Mouse (Mus musculus): ENCODE measurements around the gene Cisd2. TPM values are rescaled to one million over a fixed set of nuclear protein-coding genes. Genes with fewer than 3 reads are reported as not detected.

Gene Cisd2
- polyA plus RNA-seq, 1 experiment from 2014 or later, result 36.4 TPM

- H3K27ac ChIP-seq, result no peak overlapping the region
- no peak overlapping the region for H3K4me3 ChIP-seq (replicated peaks)
- no peak overlapping the region for H3K4me2 ChIP-seq
- no peaks in the 10 kb centered on the region for H3K27me3 ChIP-seq
- ATAC-seq (ENCODE audit: low read depth) (no peak), DNase-seq (no peak)
- peaks cover 43% of the 10 kb centered on the region for H3K36me3 ChIP-seq
- WGBS (ENCODE audit: insufficient replicate concordance), result 86% methylated on average over 5 of the region's 5 CpGs
- 0 out of 2 replicates have a peak, but pooled peaks cover 5% of the 10 kb centered on the region for H3K4me1 ChIP-seq (replicated peaks)
- no peak overlapping the region for H3K9ac ChIP-seq
- 0 out of 2 replicates have a peak, but pooled peaks cover 4% of the 10 kb centered on the region for H3K9me3 ChIP-seq (replicated peaks)
Observed at GRCm38 (mm10) chr3:135409219-135409618, 14.5 kb downstream of the Cisd2 start.

- 0 out of 2 replicates have a peak, but pooled peaks cover 4% of the 10 kb centered on the region for H3K9me3 ChIP-seq (replicated peaks)
- H3K27ac ChIP-seq, result no peak overlapping the region
- H3K4me3 ChIP-seq (replicated peaks), result no peak overlapping the region
- ATAC-seq (ENCODE audit: low read depth) (no peak), DNase-seq (no peak)
- no peak overlapping the region for H3K4me2 ChIP-seq
- 56% methylated on average over 9 of the region's 9 CpGs for WGBS (ENCODE audit: insufficient replicate concordance)
- H3K36me3 ChIP-seq, result peaks cover 42% of the 10 kb centered on the region
- no peak overlapping the region for H3K9ac ChIP-seq
- H3K4me1 ChIP-seq (replicated peaks), result peaks cover 11% of the 10 kb centered on the region
- no peaks in the 10 kb centered on the region for H3K27me3 ChIP-seq
Observed at GRCm38 (mm10) chr3:135407351-135407750, 16.4 kb downstream of the Cisd2 start.

DNA sequence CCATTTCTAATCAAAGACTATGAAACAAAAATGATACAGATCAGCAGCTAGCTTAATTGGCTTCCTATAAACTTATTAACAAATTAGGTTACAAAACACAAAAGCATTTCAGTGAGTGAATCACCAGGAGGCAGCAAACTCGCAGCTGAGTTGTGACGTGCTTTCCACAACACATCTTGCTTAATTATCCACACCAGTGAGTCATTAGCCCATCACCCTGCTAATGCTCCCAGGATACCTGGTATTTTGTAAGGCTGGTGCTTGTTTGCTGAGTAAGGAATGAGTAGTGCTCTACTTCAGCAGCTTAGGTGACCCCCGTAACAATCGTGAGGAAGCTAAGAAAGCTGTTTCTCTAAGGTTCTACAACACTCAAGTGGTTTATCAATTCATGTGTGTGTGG, 19.1 kb downstream of the Cisd2 start:
- ATAC-seq (ENCODE audit: low read depth), result no peak
- peaks cover 10% of the 10 kb centered on the region for H3K4me1 ChIP-seq (replicated peaks)
- WGBS (ENCODE audit: insufficient replicate concordance), result 76% methylated on average over 4 of the region's 4 CpGs

DNA sequence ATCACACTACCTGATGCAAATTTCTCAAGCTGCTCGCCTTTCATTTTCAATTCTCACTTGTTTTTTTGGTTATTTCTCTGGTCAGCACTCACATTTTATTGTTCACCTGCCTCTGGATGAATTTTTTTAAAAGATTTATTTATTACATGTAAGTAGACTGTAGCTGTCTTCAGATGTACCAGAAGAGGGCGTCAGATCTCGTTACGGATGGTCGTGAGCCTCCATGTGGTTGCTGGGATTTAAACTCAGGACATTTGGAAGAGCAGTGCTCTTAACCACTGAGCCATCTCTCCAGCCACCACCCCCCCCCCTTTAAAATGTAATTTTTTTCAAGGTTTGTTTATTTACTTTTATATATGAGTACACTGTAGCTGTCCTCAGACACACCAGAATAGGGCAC, 19.9 kb downstream of the Cisd2 start:
- H3K27me3 ChIP-seq, result no peaks in the 10 kb centered on the region
- H3K9me3 ChIP-seq (replicated peaks), result no peaks in the 10 kb centered on the region
- no peak overlapping the region for H3K9ac ChIP-seq
- 67% methylated on average over 5 of the region's 5 CpGs for WGBS (ENCODE audit: insufficient replicate concordance)
- DNase-seq, result no peak
- peaks cover 10% of the 10 kb centered on the region for H3K4me1 ChIP-seq (replicated peaks)
- no peak overlapping the region for H3K27ac ChIP-seq
- no peak for ATAC-seq (ENCODE audit: low read depth)
- H3K4me3 ChIP-seq (replicated peaks), result no peak overlapping the region
- peaks cover 24% of the 10 kb centered on the region for H3K36me3 ChIP-seq
- no peak overlapping the region for H3K4me2 ChIP-seq

More for the DNA sequence above, 19.1 kb downstream of the Cisd2 start:
- peaks cover 29% of the 10 kb centered on the region for H3K36me3 ChIP-seq
- 0 out of 2 replicates have a peak, but pooled peaks cover 3% of the 10 kb centered on the region for H3K9me3 ChIP-seq (replicated peaks)
- no peak overlapping the region for H3K9ac ChIP-seq
- H3K4me2 ChIP-seq, result no peak overlapping the region
- no peaks in the 10 kb centered on the region for H3K27me3 ChIP-seq
- no peak overlapping the region for H3K27ac ChIP-seq
- H3K4me3 ChIP-seq (replicated peaks), result no peak overlapping the region
- DNase-seq, result no peak

- 92% methylated on average over 9 of the region's 9 CpGs for WGBS (ENCODE audit: insufficient replicate concordance)
- Histone ChIP-seq H3K27ac (no peak overlapping the region), H3K27me3 (no peaks in the 10 kb centered on the region), H3K4me2 (no peak overlapping the region), H3K9ac (no peak overlapping the region), H3K4me3 (replicated peaks) (no peak overlapping the region), H3K9me3 (replicated peaks) (no peaks in the 10 kb centered on the region), H3K36me3 (peaks cover 21% of the 10 kb centered on the region), H3K4me1 (replicated peaks) (peaks cover 10% of the 10 kb centered on the region)
- DNase-seq (no peak), ATAC-seq (ENCODE audit: low read depth) (no peak)
Observed at GRCm38 (mm10) chr3:135403211-135403610, 20.5 kb downstream of the Cisd2 start.

DNA sequence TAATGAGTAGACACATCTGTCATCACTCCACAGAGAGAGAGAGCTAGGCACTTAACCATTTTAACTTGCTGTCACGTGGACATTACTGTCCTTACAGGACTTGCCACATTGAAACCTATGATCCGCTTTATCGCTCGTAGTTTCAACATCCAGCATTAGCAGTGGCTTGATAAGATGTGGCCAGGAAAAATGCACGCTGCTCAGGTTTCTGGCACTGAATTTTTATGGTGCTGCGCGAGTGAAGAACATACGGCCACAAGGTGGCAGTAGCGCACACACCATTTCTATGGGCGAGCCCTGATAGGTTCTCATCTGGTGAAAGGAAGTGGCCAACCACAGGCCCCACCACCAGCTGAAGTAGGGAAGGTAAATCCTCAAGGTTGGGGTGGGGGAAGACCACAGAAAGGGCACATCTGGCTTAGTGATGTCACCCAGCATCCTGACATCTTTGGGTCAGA, 21.5 kb downstream of the Cisd2 start:
- no peaks in the 10 kb centered on the region for H3K9me3 ChIP-seq (replicated peaks)
- H3K4me3 ChIP-seq (replicated peaks), result no peak overlapping the region
- H3K4me2 ChIP-seq, result 0 out of 2 replicates have a peak overlapping the region, but pooled peaks have one; percentile 10
- no peaks in the 10 kb centered on the region for H3K27me3 ChIP-seq
- WGBS (ENCODE audit: insufficient replicate concordance), result 4% methylated on average over 10 of the region's 10 CpGs
- DNase-seq (peak; percentile 68), ATAC-seq (ENCODE audit: low read depth) (peak; percentile 73)
- no peak overlapping the region for H3K27ac ChIP-seq
- H3K36me3 ChIP-seq, result peaks cover 19% of the 10 kb centered on the region
- H3K4me1 ChIP-seq (replicated peaks), result peaks cover 11% of the 10 kb centered on the region
- H3K9ac ChIP-seq, result no peak overlapping the region

DNA sequence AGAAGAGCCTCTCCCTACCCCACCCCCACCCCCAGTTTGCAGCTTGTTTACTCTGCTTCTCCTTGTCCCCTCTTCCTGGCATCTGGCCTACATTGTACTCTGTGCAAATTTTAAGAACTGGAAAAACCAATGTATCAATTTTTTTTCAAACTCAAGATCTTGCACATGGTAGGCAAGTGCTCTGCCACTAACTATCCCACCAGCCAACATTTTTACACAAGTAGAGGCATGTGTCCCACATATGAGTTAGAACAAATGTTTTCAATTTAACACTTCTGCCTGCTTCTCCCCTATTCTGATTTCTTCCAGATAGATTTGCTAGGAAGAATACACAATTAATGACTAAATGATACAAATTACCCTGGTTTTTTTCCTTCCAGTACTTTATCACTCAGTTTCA, 26.6 kb downstream of the Cisd2 start:
- no peak overlapping the region for H3K4me2 ChIP-seq
- peaks cover 12% of the 10 kb centered on the region; the same call in 1 of the 2 replicates for H3K4me1 ChIP-seq (replicated peaks)
- no peak overlapping the region for H3K4me3 ChIP-seq (replicated peaks)
- H3K9ac ChIP-seq, result no peak overlapping the region
- H3K27ac ChIP-seq, result no peak overlapping the region
- no peaks in the 10 kb centered on the region for H3K27me3 ChIP-seq
- no peak for DNase-seq
- no peaks in the 10 kb centered on the region for H3K9me3 ChIP-seq (replicated peaks)
- no peak for ATAC-seq (ENCODE audit: low read depth)
- H3K36me3 ChIP-seq, result no peaks in the 10 kb centered on the region

DNA sequence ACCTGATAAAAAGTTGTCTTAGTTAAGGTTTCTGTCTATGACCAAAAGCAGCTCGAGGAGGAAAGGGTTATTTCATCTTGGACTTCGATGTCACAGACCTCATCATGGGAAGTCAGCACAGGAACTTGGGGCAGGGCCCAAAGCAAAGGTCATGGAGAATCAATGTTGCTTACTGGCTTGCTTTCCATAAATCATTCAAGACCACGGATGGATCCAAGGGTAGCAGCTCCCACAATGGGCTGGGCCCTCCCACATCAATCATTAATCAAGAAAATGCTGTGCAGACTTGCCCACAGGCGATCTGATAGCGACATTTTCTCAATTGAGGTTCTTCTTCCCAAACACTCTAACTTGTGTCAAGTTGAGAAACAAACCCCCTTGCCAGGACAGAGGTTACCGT, 27.6 kb downstream of the Cisd2 start:
- Histone ChIP-seq H3K36me3 (no peaks in the 10 kb centered on the region), H3K27me3 (no peaks in the 10 kb centered on the region), H3K4me3 (replicated peaks) (no peak overlapping the region), H3K9me3 (replicated peaks) (no peaks in the 10 kb centered on the region), H3K4me2 (no peak overlapping the region), H3K9ac (no peak overlapping the region), H3K4me1 (replicated peaks) (peaks cover 10% of the 10 kb centered on the region; the same call in 1 of the 2 replicates), H3K27ac (no peak overlapping the region)
- DNase-seq (no peak), ATAC-seq (ENCODE audit: low read depth) (no peak)
- 38% methylated on average over 6 of the region's 6 CpGs for WGBS (ENCODE audit: insufficient replicate concordance)

- H3K27ac ChIP-seq, result no peak overlapping the region
- no peaks in the 10 kb centered on the region for H3K9me3 ChIP-seq (replicated peaks)
- ATAC-seq (ENCODE audit: low read depth), result no peak
- no peak overlapping the region for H3K4me3 ChIP-seq (replicated peaks)
- no peaks in the 10 kb centered on the region for H3K27me3 ChIP-seq
- no peak overlapping the region for H3K4me2 ChIP-seq
- H3K4me1 ChIP-seq (replicated peaks), result peaks cover 10% of the 10 kb centered on the region; the same call in 1 of the 2 replicates
- DNase-seq, result no peak
- H3K9ac ChIP-seq, result no peak overlapping the region
- 67% methylated on average over 5 of the region's 5 CpGs for WGBS (ENCODE audit: insufficient replicate concordance)
- no peaks in the 10 kb centered on the region for H3K36me3 ChIP-seq
Observed at GRCm38 (mm10) chr3:135395085-135395484, 28.6 kb downstream of the Cisd2 start.

GRCm38 (mm10) chr3:135393186-135393585, 30.5 kb downstream of the Cisd2 start:
- ATAC-seq (ENCODE audit: low read depth), result no peak

GRCm38 (mm10) chr3:135379868-135380267, 43.9 kb downstream of the Cisd2 start:
- Histone ChIP-seq H3K36me3 (no peaks in the 10 kb centered on the region), H3K9me3 (replicated peaks) (no peaks in the 10 kb centered on the region), H3K4me1 (replicated peaks) (no peaks in the 10 kb centered on the region), H3K4me3 (replicated peaks) (no peak overlapping the region), H3K9ac (no peak overlapping the region), H3K4me2 (no peak overlapping the region), H3K27me3 (no peaks in the 10 kb centered on the region), H3K27ac (no peak overlapping the region)
- 72% methylated on average over 4 of the region's 4 CpGs for WGBS (ENCODE audit: insufficient replicate concordance)
- no peak for DNase-seq
- no peak for ATAC-seq (ENCODE audit: low read depth)

More at GRCm38 (mm10) chr3:135393186-135393585, 30.5 kb downstream of the Cisd2 start:
- Histone ChIP-seq H3K36me3 (no peaks in the 10 kb centered on the region), H3K9ac (no peak overlapping the region), H3K4me2 (no peak overlapping the region), H3K9me3 (replicated peaks) (no peaks in the 10 kb centered on the region), H3K27me3 (no peaks in the 10 kb centered on the region), H3K4me3 (replicated peaks) (no peak overlapping the region), H3K27ac (no peak overlapping the region), H3K4me1 (replicated peaks) (peaks cover 10% of the 10 kb centered on the region; the same call in 1 of the 2 replicates)
- WGBS (ENCODE audit: insufficient replicate concordance), result 51% methylated on average over 6 of the region's 6 CpGs
- DNase-seq, result no peak

DNA sequence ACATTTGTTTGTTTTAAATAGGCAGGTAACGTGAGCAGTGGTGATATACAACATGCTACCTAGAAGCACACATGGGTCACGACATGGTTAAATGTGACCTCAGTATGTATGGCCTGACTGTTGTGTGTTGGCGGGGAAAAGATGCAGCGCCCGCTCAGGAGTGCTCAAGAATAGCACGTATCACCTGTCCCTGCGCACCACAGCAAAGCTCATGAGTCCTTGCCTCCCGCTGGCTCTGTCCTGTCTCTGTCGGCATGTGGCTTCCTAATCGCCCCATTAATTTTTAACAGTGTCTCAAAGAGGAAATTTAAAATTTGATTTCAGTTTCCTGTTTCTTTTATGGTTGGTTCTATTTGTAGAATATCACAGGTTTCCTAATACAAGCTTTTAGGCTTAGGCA, 46.3 kb downstream of the Cisd2 start:
- Histone ChIP-seq H3K4me3 (replicated peaks) (no peak overlapping the region), H3K9ac (no peak overlapping the region), H3K4me1 (replicated peaks) (no peaks in the 10 kb centered on the region), H3K4me2 (no peak overlapping the region), H3K27me3 (no peaks in the 10 kb centered on the region), H3K27ac (no peak overlapping the region), H3K9me3 (replicated peaks) (no peaks in the 10 kb centered on the region), H3K36me3 (no peaks in the 10 kb centered on the region)
- DNase-seq (no peak), ATAC-seq (ENCODE audit: low read depth) (no peak)
- 74% methylated on average over 10 of the region's 10 CpGs for WGBS (ENCODE audit: insufficient replicate concordance)

Data from liver, embryonic 13.5 days (tissue).